Mouse (Mus musculus): ENCODE measurements around the gene Fam49a.
A peak's percentile ranks its signal among the peaks of the same experiment; 100 is the strongest.
"Not testable (repeated sequence)": the region's sequence is repeated elsewhere in the genome, so short reads cannot be mapped to it uniquely, and the experiment has no call there.

Gene Fam49a

GRCm38 (mm10) chr12:12261987-12262971 lies at the start of gene Fam49a:
Gene Fam49a, plus strand, starts transcription at chr12:12262139.
- DNase-seq, result peak; percentile 83

DNA sequence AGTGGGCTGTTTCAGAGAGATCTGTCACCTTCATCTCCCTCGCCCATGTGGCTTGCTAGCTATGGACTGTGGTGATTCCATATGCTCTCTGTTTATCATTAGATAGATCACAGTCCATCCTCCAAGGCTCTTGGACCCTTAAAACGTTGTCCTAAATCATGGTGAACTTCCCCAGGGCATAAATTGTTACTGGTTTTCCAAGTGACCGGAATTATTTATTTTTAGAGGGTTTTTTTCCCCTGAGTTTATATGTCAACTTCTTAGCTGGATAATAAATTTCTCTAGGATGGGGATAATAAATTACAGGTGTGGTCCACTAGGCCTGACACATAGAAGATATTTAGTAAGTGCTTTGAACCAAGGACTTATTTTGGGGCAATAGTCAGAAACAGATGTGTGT lies 48.4 kb upstream of the Fam49a start:
- DNase-seq, result no peak

- no peak for DNase-seq
Observed at GRCm38 (mm10) chr12:12218947-12219346, 43.0 kb upstream of the Fam49a start.

- no peak for DNase-seq
Observed at GRCm38 (mm10) chr12:12220755-12221496, 41.0 kb upstream of the Fam49a start.

DNA sequence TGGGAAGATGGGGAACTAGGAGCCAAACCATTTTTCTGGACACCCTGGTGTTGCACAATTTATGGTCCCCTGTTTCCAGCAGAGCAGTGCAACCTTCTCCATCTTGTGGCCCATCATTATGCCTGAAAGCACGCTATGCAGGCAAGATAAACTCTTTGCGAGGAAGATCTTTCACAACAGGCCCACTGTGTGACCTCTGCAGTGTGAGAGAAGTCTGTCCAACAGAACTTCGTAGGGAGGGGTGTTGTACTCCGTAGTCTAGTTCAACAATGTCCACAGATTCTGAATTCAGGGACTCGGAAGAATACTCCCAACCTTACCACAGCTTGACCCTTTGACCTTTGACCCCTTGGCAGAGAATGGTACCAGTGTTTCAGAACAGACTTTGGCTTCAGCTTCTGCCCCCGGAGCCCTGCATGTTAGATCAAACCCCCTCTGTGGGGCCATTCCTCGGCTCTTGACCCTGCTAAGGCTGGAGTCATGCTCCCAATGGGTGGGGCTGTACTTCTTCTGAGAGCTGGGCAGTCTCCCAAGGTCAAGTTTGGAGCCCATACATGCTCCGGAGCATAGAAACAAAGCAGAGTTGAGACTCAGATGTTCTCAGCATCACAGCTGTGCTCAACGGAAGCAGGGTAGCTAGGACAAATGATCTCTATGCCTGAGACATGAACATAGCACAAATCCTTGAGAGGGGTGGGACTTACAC lies 39.2 kb upstream of the Fam49a start:
- DNase-seq, result no peak

DNA sequence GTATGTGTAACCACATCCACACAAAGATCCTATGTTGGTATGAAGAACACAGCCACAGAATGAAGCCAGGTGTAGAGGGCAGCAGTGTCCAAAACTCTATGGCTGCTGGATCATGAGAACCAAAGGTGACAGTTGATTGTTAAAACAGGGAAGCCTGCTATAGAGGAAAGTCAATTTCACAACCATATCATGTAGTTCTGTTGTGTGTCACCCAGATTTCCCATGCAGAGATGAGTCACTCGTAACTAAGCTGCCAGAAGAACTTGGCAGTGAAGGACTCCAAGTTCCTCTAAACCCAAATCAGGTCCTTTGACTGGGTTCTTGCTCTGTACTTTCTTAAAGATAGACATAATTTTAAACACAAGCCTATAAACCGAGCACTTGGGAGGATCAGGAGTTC lies 38.6 kb upstream of the Fam49a start:
- no peak for DNase-seq

DNA sequence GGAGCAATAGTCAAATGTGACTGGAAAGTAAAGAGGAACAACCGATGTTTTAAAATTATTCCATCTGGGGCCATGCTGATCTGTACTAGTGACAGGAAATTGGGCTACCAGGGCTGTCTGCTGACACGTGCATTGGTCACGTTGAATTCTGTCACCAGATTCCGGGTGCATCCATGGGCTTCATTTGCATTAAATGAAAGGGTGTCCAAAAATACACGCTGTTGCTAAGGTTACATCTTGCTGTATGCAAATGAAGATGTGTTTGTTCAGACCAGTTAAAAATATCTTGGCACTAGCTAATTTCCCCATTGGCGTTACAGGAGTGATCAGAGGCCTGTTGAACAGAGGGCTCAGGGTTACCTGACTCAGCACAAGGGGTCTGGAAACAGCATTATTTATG lies 36.2 kb upstream of the Fam49a start:
- no peak for DNase-seq

- no peak for DNase-seq
Observed at GRCm38 (mm10) chr12:12227594-12227993, 34.3 kb upstream of the Fam49a start.

GRCm38 (mm10) chr12:12230031-12230557 lies 31.8 kb upstream of the Fam49a start:
- no peak for DNase-seq

DNA sequence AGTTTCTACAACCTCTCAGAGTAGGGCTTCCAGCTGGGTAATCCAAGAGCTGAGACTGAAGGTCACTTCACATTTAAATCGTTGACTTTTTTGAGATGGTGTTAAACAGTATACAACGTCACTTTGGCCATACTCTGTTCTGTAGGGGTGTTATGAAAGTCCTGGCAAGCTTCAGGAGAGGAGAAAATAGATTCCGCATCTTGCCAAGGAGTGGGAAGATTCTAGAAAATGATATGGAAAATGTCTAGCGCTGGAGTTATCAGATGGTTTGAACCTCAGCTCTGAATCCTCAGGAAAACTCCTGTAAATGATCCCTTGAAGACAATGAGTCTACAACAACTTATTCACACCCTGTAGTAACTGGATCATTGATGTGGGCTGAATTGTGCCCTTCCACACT lies 29.8 kb upstream of the Fam49a start:
- DNase-seq, result no peak

DNA sequence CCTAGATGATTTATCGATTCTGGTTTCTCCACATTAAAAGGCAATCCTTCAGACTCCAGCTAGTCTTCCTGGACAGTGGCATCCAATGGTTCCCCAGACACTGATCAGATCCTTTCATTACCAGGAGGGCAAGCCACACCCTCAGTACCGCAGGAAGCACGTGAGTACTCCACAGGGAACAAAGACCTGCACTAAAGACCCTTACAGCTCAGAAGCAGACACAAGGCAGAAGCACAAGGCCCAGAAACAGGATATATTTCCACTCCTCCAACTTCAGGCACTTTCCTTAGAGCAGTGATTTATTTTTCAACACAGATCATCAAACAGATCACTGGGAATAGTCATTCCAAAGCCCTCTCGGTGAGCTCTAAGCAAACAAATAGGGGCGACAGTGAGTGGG lies 25.0 kb upstream of the Fam49a start:
- DNase-seq, result no peak

DNA sequence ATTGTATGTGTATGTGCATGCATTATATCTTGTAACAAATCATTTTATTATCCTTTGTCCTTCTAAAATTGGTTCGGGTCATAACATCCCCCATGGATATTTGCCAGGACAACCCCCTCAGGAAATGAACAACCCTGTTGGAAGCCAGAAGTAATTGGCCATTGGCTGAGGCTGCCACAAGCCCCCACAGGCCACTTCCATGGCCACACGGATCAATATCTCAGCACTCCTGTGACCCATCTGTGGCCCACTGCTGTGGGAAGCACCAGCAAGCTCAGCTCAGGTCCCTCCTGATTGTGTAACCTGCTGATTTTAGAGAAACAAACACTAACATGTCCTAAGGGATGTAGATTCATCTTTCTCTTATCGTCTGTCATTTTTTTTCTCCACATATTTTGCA lies 22.4 kb upstream of the Fam49a start:
- no peak for DNase-seq

DNA sequence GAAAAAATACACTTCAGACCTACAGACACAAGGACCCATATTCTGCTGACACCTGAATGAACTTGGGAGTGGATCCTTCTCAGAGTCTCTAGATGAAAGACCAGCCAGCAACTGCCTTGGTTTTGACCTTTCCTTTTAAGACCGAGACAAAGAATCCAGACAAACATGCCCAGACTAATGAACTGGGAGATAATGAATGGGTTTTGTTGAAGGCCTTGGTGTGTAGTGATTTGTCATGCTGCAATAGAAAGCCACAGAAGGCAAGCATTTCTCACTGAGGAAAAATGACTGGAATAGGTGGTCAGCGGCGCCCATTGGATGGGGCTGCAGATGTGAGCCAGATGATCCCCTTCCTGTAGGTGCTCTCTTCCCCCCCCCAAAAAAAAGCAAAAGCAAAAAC lies 18.8 kb upstream of the Fam49a start:
- no peak for DNase-seq

DNA sequence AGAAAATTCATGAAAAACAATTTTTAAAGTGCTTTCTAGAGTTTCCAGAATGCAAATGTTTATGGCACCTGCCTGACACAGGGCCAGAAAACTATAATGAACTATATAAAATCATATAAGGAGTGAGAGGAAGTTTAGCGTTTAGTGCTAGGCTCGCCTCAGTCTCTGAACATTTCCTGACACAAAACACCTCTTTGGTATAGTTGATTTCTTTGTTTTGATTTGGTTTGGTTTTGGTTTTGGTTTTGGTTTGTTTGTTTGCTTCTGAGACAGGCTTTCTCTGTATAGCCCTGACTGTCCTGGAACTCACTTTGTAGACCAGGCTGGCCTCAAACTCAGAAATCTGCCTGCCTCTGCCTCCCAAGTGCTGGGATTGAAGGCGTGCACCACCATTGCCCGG lies 14.9 kb upstream of the Fam49a start:
- DNase-seq, result not testable (repeated sequence)

DNA sequence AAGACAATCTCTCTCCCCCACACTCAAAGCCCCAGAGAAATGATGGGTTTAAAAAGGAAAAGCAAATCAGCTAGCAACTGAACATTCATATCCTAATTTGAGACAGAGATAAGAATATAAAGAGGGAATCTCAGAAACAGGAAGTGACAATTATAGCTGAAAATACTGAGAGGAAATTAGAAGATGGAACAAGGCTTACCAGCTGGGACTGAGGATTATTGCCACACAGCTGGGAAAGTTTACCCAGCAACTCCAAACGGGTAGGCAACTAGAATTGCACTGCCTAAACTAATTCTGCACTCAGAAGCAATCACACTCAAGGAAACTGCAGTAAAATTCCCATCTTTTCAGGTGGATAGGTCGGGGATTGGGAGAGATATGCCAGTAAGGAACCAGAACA lies 12.4 kb upstream of the Fam49a start:
- no peak for DNase-seq

- no peak for DNase-seq
Observed at GRCm38 (mm10) chr12:12253526-12253925, 8.4 kb upstream of the Fam49a start.

DNA sequence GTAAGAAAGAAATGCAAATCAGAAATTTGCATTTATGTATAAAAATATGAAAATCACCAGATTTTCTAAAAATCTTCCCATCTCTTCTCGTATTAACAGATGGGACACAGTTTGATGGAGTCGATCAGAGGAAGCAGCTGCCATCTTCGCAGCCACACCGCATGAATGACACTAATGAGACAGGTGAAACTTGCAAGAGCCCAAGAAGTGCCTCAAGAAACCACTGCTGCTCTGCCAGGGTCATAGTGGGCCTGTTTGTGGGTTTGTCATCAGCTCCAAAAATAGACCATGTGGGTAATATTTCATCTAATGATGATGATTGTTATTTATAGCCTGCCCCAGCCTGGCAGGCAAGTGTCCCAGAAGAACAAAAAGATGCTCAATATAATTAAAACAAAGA lies 7.8 kb upstream of the Fam49a start:
- DNase-seq, result no peak

GRCm38 (mm10) chr12:12260979-12261960 lies 669 bp upstream of the Fam49a start:
- no peak for DNase-seq

DNA sequence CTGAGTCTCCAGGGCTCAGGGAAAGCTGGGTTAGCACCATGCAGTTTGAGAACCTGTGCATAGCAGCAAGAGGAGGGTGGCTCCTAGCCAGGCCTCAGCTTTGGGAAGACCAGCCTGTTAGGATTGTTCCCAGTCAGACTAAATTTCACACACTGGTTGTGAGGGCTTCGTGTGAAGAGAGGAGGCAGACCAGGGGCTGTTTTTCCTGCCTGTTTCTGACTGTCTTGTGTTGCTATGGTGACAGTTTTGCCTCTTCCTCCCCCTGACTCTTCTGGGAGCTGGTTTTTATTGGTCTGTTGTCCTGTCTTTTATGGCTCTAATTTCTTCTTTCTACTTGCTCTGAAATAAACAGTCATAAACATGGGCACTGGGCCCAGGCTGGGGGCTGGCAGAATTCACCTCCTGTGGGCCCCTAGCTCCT lies 1.4 kb downstream of the Fam49a start:
- DNase-seq, result no peak

DNA sequence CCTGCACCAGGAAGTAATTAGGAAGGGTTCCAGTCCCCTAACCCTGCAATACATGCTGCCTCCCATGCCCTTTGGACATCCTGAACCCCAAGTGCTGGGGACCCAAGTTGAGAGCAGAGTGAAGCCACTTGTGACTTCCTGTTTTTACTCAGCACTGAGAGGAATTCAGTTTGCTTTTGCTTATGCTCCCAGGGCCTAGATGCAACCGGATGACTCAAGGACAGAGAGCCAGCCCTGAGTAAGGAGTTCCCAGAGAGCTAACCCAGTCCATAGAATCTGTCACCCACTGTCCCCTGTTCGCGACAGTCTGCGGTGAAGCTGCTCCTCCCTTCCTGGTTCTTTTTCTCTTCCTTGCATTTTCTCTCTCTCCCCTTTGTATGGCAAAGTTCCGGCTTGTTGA lies 2.2 kb downstream of the Fam49a start:
- peak; percentile 21 for DNase-seq

DNA sequence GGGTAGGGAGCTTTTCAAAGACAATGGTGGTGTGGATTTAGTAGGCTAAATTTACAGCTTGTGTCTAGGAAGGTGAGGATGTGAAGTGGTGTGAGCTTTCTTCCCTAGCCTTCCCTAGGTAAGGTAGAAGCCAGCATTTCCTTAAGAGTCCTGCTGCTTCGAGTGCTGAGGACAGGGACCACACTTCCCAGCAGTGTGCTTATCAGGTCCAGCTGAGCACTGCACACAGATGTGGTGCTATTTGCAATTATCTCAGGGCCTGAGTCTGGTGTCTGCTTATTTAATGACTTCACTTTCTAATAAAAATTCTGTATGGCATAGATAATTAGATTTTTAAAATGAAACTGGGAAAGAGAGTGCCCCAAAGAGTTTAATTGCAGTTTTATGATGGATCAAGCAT lies 4.6 kb downstream of the Fam49a start:
- no peak for DNase-seq

GRCm38 (mm10) chr12:12270495-12270894 lies 8.6 kb downstream of the Fam49a start:
- DNase-seq, result no peak

Data from thymus, postnatal 4 days (tissue).